Mouse (Mus musculus) liver, embryonic 15.5 days (tissue): ENCODE measurements around the gene Prep. TPM values are rescaled to one million over a fixed set of nuclear protein-coding genes. Genes with fewer than 3 reads are reported as not detected.

Source experiments
- ATAC-seq: fragments of 200-750 bp; cut with Nextera tagmentation; 2 replicates; pipeline ENCODE4 v1.8.0; 2017; ENCODE audit warnings: moderate number of reproducible peaks, mild to moderate bottlenecking, moderate library complexity; ENCODE audit not compliant: insufficient read depth
- H3K27ac ChIP-seq: fragments of 300-500 bp; sonication (generic); replicated peaks from 2 replicates; pipeline ENCODE4 v1.5.1; 2015; ENCODE audit warnings: mild to moderate bottlenecking, inconsistent platforms
- H3K27me3 ChIP-seq: fragments of 300-500 bp; sonication (generic); 2 replicates; pipeline ENCODE4 v1.6.1; 2015; ENCODE audit warnings: mild to moderate bottlenecking, inconsistent platforms
- H3K36me3 ChIP-seq: fragments of 300-500 bp; sonication (generic); replicated peaks from 2 replicates; pipeline ENCODE4 v1.6.1; 2015; ENCODE audit warnings: moderate library complexity, mild to moderate bottlenecking, inconsistent platforms
- H3K4me1 ChIP-seq: fragments of 300-500 bp; sonication (generic); replicated peaks from 2 replicates; pipeline ENCODE4 v1.6.1; 2015; ENCODE audit warnings: inconsistent platforms
- H3K4me2 ChIP-seq: fragments of 300-500 bp; sonication (generic); 2 replicates; pipeline ENCODE4 v1.6.1; 2015; ENCODE audit warnings: moderate library complexity, mild to moderate bottlenecking, inconsistent platforms
- H3K4me3 ChIP-seq: fragments of 300-500 bp; sonication (generic); replicated peaks from 2 replicates; pipeline ENCODE4 v1.5.1; 2015; ENCODE audit warnings: mild to moderate bottlenecking, inconsistent platforms
- H3K9ac ChIP-seq: fragments of 300-500 bp; sonication (generic); 2 replicates; pipeline ENCODE4 v1.6.1; 2015; ENCODE audit warnings: moderate library complexity, mild to moderate bottlenecking, inconsistent platforms
- H3K9me3 ChIP-seq: fragments of 300-500 bp; sonication (generic); replicated peaks from 2 replicates; pipeline ENCODE4 v1.6.1; 2016; ENCODE audit warnings: inconsistent platforms
- WGBS: fragments of 180-500 bp; shearing (Covaris S2); methylation state at CpG from one replicate; pipeline ENCODE4 v1.1.7; 2015; ENCODE audit warnings: mixed read lengths; ENCODE audit not compliant: insufficient replicate concordance; 5-methylcytosine and 5-hydroxymethylcytosine counted together
- polyA plus RNA-seq: library from polyadenylated mRNA; unstranded; fragments of >200 nt; fragmentation: Nextera tagmentation; extraction: Ambion mirVana; gene quantifications from 2 replicates; pipeline ENCODE4 v1.2.1, GENCODE M21; 2015

Prep gene
- polyA plus RNA-seq, 1 experiment from 2014 or later, result 8.9 TPM

- H3K9ac ChIP-seq, result no peak overlapping the region
- no peak overlapping the region for H3K4me2 ChIP-seq
- no peak overlapping the region for H3K4me3 ChIP-seq
Measured at GRCm38 (mm10) chr10:45092080-45093056, 25.4 kb downstream of the Prep start.

GRCm38 (mm10) chr10:45098751-45099150 is 31.7 kb downstream of the Prep start:
- Histone ChIP-seq H3K9me3 (no peaks in the 10 kb centered on the region), H3K36me3 (peaks cover 40% of the 10 kb centered on the region), H3K9ac (no peak overlapping the region), H3K4me1 (0 out of 2 replicates have a peak, but pooled peaks cover under 1% of the 10 kb centered on the region), H3K4me2 (no peak overlapping the region), H3K4me3 (no peak overlapping the region), H3K27me3 (no peaks in the 10 kb centered on the region), H3K27ac (no peak overlapping the region)
- WGBS, result 81% methylated on average over 2 of the region's 2 CpGs
- ATAC-seq, result no peak

More at GRCm38 (mm10) chr10:45092080-45093056, 25.4 kb downstream of the Prep start:
- Histone ChIP-seq H3K4me1 (no peaks in the 10 kb centered on the region), H3K27ac (no peak overlapping the region), H3K9me3 (no peaks in the 10 kb centered on the region), H3K36me3 (peaks cover 32% of the 10 kb centered on the region), H3K27me3 (no peaks in the 10 kb centered on the region)
- ATAC-seq, result no peak
- WGBS, result 75% methylated on average over 12 of the region's 12 CpGs

GRCm38 (mm10) chr10:45100473-45100872 is 33.5 kb downstream of the Prep start:
- Histone ChIP-seq H3K9ac (no peak overlapping the region), H3K36me3 (peaks cover 33% of the 10 kb centered on the region), H3K4me3 (no peak overlapping the region), H3K4me2 (peak overlapping the region; percentile 32), H3K27me3 (no peaks in the 10 kb centered on the region), H3K9me3 (no peaks in the 10 kb centered on the region), H3K27ac (peak overlapping the region; percentile 33; the same call in 1 of the 2 replicates), H3K4me1 (0 out of 2 replicates have a peak, but pooled peaks cover 6% of the 10 kb centered on the region)
- ATAC-seq, result peak; percentile 66
- 61% methylated on average over 11 of the region's 11 CpGs for WGBS

GRCm38 (mm10) chr10:45103184-45103583 is 36.2 kb downstream of the Prep start:
- Histone ChIP-seq H3K4me1 (0 out of 2 replicates have a peak, but pooled peaks cover 6% of the 10 kb centered on the region), H3K4me3 (no peak overlapping the region), H3K9ac (no peak overlapping the region), H3K27me3 (no peaks in the 10 kb centered on the region), H3K9me3 (no peaks in the 10 kb centered on the region), H3K36me3 (peaks cover 18% of the 10 kb centered on the region), H3K27ac (no peak overlapping the region), H3K4me2 (no peak overlapping the region)
- WGBS, result 73% methylated on average over 11 of the region's 11 CpGs
- ATAC-seq, result no peak

- no peak for ATAC-seq
- H3K9me3 ChIP-seq, result no peaks in the 10 kb centered on the region
- H3K36me3 ChIP-seq, result peaks cover 15% of the 10 kb centered on the region
- H3K27ac ChIP-seq, result no peak overlapping the region; the same call in 1 of the 2 replicates
- H3K4me1 ChIP-seq, result 0 out of 2 replicates have a peak, but pooled peaks cover 6% of the 10 kb centered on the region
- H3K27me3 ChIP-seq, result no peaks in the 10 kb centered on the region
- H3K9ac ChIP-seq, result no peak overlapping the region
- no peak overlapping the region for H3K4me3 ChIP-seq
- WGBS, result 49% methylated on average over 7 of the region's 7 CpGs
- no peak overlapping the region for H3K4me2 ChIP-seq
Measured at GRCm38 (mm10) chr10:45104098-45104497, 37.1 kb downstream of the Prep start.

GRCm38 (mm10) chr10:45104535-45105079 is 37.6 kb downstream of the Prep start:
- no peak overlapping the region for H3K9ac ChIP-seq
- WGBS, result 63% methylated on average over 4 of the region's 4 CpGs
- H3K27me3 ChIP-seq, result no peaks in the 10 kb centered on the region
- peaks cover 16% of the 10 kb centered on the region for H3K36me3 ChIP-seq
- no peak for ATAC-seq
- H3K9me3 ChIP-seq, result no peaks in the 10 kb centered on the region
- H3K4me1 ChIP-seq, result 0 out of 2 replicates have a peak, but pooled peaks cover 6% of the 10 kb centered on the region
- H3K4me2 ChIP-seq, result no peak overlapping the region
- H3K27ac ChIP-seq, result no peak overlapping the region
- H3K4me3 ChIP-seq, result no peak overlapping the region

- Histone ChIP-seq H3K4me3 (no peak overlapping the region), H3K4me2 (no peak overlapping the region), H3K9ac (no peak overlapping the region), H3K27me3 (no peaks in the 10 kb centered on the region), H3K9me3 (no peaks in the 10 kb centered on the region), H3K4me1 (0 out of 2 replicates have a peak, but pooled peaks cover 6% of the 10 kb centered on the region), H3K36me3 (peaks cover 20% of the 10 kb centered on the region), H3K27ac (no peak overlapping the region)
- no peak for ATAC-seq
- 80% methylated on average over 4 of the region's 4 CpGs for WGBS
Measured at GRCm38 (mm10) chr10:45106541-45106940, 39.5 kb downstream of the Prep start.

GRCm38 (mm10) chr10:45107313-45107712 is 40.3 kb downstream of the Prep start:
- no peak overlapping the region for H3K4me3 ChIP-seq
- H3K4me2 ChIP-seq, result no peak overlapping the region
- H3K36me3 ChIP-seq, result peaks cover 28% of the 10 kb centered on the region
- WGBS, result 37% methylated on average over 2 of the region's 2 CpGs
- H3K9ac ChIP-seq, result no peak overlapping the region
- H3K9me3 ChIP-seq, result no peaks in the 10 kb centered on the region
- H3K27ac ChIP-seq, result no peak overlapping the region
- 0 out of 2 replicates have a peak, but pooled peaks cover 6% of the 10 kb centered on the region for H3K4me1 ChIP-seq
- H3K27me3 ChIP-seq, result no peaks in the 10 kb centered on the region
- no peak for ATAC-seq

GRCm38 (mm10) chr10:45109041-45109440 is 42.0 kb downstream of the Prep start:
- 81% methylated on average over 8 of the region's 8 CpGs for WGBS
- no peaks in the 10 kb centered on the region for H3K9me3 ChIP-seq
- ATAC-seq, result no peak

GRCm38 (mm10) chr10:45109974-45110373 is 43.0 kb downstream of the Prep start:
- Histone ChIP-seq H3K9ac (no peak overlapping the region), H3K36me3 (peaks cover 42% of the 10 kb centered on the region), H3K27ac (no peak overlapping the region), H3K27me3 (no peaks in the 10 kb centered on the region), H3K4me1 (no peaks in the 10 kb centered on the region), H3K4me3 (no peak overlapping the region), H3K9me3 (no peaks in the 10 kb centered on the region), H3K4me2 (no peak overlapping the region)
- ATAC-seq, result no peak
- WGBS, result 68% methylated on average over 6 of the region's 6 CpGs

More at GRCm38 (mm10) chr10:45109041-45109440, 42.0 kb downstream of the Prep start:
- 0 out of 2 replicates have a peak, but pooled peaks cover 3% of the 10 kb centered on the region for H3K4me1 ChIP-seq
- no peaks in the 10 kb centered on the region for H3K27me3 ChIP-seq
- no peak overlapping the region for H3K9ac ChIP-seq
- no peak overlapping the region for H3K4me3 ChIP-seq
- no peak overlapping the region for H3K4me2 ChIP-seq
- H3K36me3 ChIP-seq, result peaks cover 33% of the 10 kb centered on the region
- no peak overlapping the region for H3K27ac ChIP-seq

GRCm38 (mm10) chr10:45112927-45113326 is 45.9 kb downstream of the Prep start:
- H3K9me3 ChIP-seq, result no peaks in the 10 kb centered on the region
- H3K4me3 ChIP-seq, result no peak overlapping the region
- no peak overlapping the region for H3K9ac ChIP-seq
- H3K36me3 ChIP-seq, result peaks cover 57% of the 10 kb centered on the region
- ATAC-seq, result no peak
- H3K4me1 ChIP-seq, result no peaks in the 10 kb centered on the region
- no peak overlapping the region for H3K27ac ChIP-seq
- WGBS, result 70% methylated on average over 11 of the region's 11 CpGs
- H3K27me3 ChIP-seq, result no peaks in the 10 kb centered on the region
- H3K4me2 ChIP-seq, result no peak overlapping the region
